Mouse (Mus musculus) small intestine, adult 2 months (tissue): ENCODE measurements around the gene Limd2.

ENCODE experiments used
- CTCF ChIP-seq: fragments of 200-500 bp; IDR thresholded peaks from 2 replicates; pipeline ENCODE4 v1.5.1; 2012; ENCODE audit warnings: low read depth, mild to moderate bottlenecking, control low read depth, inconsistent platforms, low read length, moderate library complexity, mixed read lengths; ENCODE audit not compliant: insufficient replicate concordance, insufficient read length; ENCODE audit errors: extremely low read depth
- POLR2A ChIP-seq: fragments of 200-500 bp; IDR thresholded peaks from 2 replicates; pipeline ENCODE4 v1.6.1; 2012; ENCODE audit warnings: low read depth, mild to moderate bottlenecking, control low read depth, inconsistent platforms, low read length, moderate library complexity

- no peak for TF ChIP-seq POLR2A
- no peak for TF ChIP-seq CTCF
Observed at GRCm38 (mm10) chr11:106152132-106152531, 8.5 kb downstream of the Limd2 start.
